Mouse (Mus musculus) heart, adult 2 months (tissue): Measurements from ENCODE around the gene Faap20. TPM values are rescaled to one million over a fixed set of nuclear protein-coding genes. Genes with fewer than 3 reads are reported as not detected.

Source experiments
- DNase-seq, 2 experiments: peaks; one replicate each; pipeline ENCODE4 v3.0.0; 2021
- H3K27ac ChIP-seq: fragments of 200-600 bp; 2 replicates; pipeline ENCODE4 v1.8.1; 2022
- H3K27me3 ChIP-seq: fragments of 200-500 bp; 2 replicates; pipeline ENCODE4 v1.6.1; 2012; ENCODE audit warnings: mild to moderate bottlenecking, low read length, inconsistent platforms, mixed read lengths; ENCODE audit not compliant: control insufficient read depth, insufficient read depth
- H3K36me3 ChIP-seq: fragments of 200-500 bp; 2 replicates; pipeline ENCODE4 v1.6.1; 2012; ENCODE audit warnings: low read length, inconsistent platforms; ENCODE audit not compliant: control insufficient read depth, insufficient read depth
- H3K4me1 ChIP-seq: fragments of 200-500 bp; 2 replicates; pipeline ENCODE4 v1.6.1; 2011; ENCODE audit warnings: low read length; ENCODE audit not compliant: control insufficient read depth, insufficient read depth
- H3K4me3 ChIP-seq: fragments of 200-600 bp; 2 replicates; pipeline ENCODE4 v1.8.1; 2022
- H3K79me2 ChIP-seq: fragments of 200-500 bp; replicated peaks from 2 replicates; pipeline ENCODE4 v1.6.1; 2012; ENCODE audit warnings: mild to moderate bottlenecking, inconsistent platforms, low read length, moderate library complexity, mixed read lengths; ENCODE audit not compliant: control insufficient read depth, insufficient read depth
- H3K9ac ChIP-seq: fragments of 200-500 bp; 2 replicates; pipeline ENCODE4 v1.6.1; 2012; ENCODE audit warnings: low read depth, mild to moderate bottlenecking, control low read depth, inconsistent platforms, low read length, mixed read lengths
- CTCF ChIP-seq: fragments of 200-600 bp; IDR thresholded peaks from 2 replicates; pipeline ENCODE4 v1.8.1; 2022; ENCODE audit warnings: antibody characterized with exemption, mild to moderate bottlenecking, moderate library complexity
- EP300 ChIP-seq: fragments of 200-500 bp; IDR thresholded peaks from 2 replicates; pipeline ENCODE4 v1.6.1; 2011; ENCODE audit warnings: low read depth, low read length, control low read depth; ENCODE audit not compliant: insufficient read depth
- POLR2A ChIP-seq: fragments of 200-500 bp; IDR thresholded peaks from 2 replicates; pipeline ENCODE4 v1.6.1; 2011; ENCODE audit warnings: mild to moderate bottlenecking, low read depth, low read length, control low read depth; ENCODE audit not compliant: insufficient read depth
- WGBS: fragments of 180-500 bp; shearing (Covaris S2); methylation state at CpG from one replicate; pipeline ENCODE4 v1.1.7; 2018; 5-methylcytosine and 5-hydroxymethylcytosine counted together
- intact Hi-C: fragments of 180-260 bp; cut with DNase I; formaldehyde crosslinking; loops from one replicate; pipeline ENCODE4 v1.15.1; 2025
- polyA plus RNA-seq: library from polyadenylated mRNA; depleted of rRNA; stranded (reverse); fragments of >200 nt; gene quantifications from 2 replicates; pipeline ENCODE4 v1.2.3, GENCODE M21; 2012
- total RNA-seq, 2 experiments: library from RNA; stranded (reverse); gene quantifications; 2 replicates each; pipeline ENCODE4 v1.2.3; 2021

Gene Faap20
- total and polyA plus RNA-seq, 3 experiments, result 14.4 to 26.7 (median 16.7) TPM

GRCm38 (mm10) chr4:155214793-155215192, 34.8 kb upstream of the Faap20 start:
- H3K36me3 ChIP-seq, result peaks cover 6% of the 10 kb centered on the region; the same call in 1 of the 2 replicates
- H3K9ac ChIP-seq, result peak overlapping the region; percentile 5; the same call in 1 of the 2 replicates
- H3K79me2 ChIP-seq, result peaks cover 31% of the 10 kb centered on the region
- peaks cover 75% of the 10 kb centered on the region for H3K4me1 ChIP-seq
- H3K27me3 ChIP-seq, result no peaks in the 10 kb centered on the region
- H3K4me3 ChIP-seq, result peak overlapping the region; percentile 20; the same call in 1 of the 2 replicates
- DNase-seq, result peak in 1 of 2 experiments; percentile 30
- WGBS, result 58% methylated on average over 10 of the region's 10 CpGs
- intact Hi-C loops, result loop anchor here (2.0 kb wide), 1 partner anchor 14 kb away; no protein-coding TSS in a partner anchor
- H3K27ac ChIP-seq, result peak overlapping the region; percentile 74
- TF ChIP-seq POLR2A (no peak), CTCF (no peak), EP300 (no peak)

- peak; percentile 57 to 61 for DNase-seq
- 0 out of 2 replicates have a peak overlapping the region, but pooled peaks have one; percentile 1 for H3K4me3 ChIP-seq
Observed at GRCm38 (mm10) chr4:155215203-155215602, 34.4 kb upstream of the Faap20 start.

GRCm38 (mm10) chr4:155215773-155216630, 33.6 kb upstream of the Faap20 start:
- peak; percentile 68 to 75 for DNase-seq
- Histone ChIP-seq H3K9ac (no peak overlapping the region), H3K27me3 (no peaks in the 10 kb centered on the region), H3K27ac (peak overlapping the region; percentile 74), H3K4me3 (peak overlapping the region; percentile 4; the same call in 1 of the 2 replicates), H3K36me3 (peaks cover 6% of the 10 kb centered on the region; the same call in 1 of the 2 replicates), H3K4me1 (peaks cover 68% of the 10 kb centered on the region), H3K79me2 (peaks cover 26% of the 10 kb centered on the region)
- TF ChIP-seq CTCF (peak; percentile 31), POLR2A (0 out of 2 replicates have a peak, but pooled peaks have one; percentile 46), EP300 (peak; percentile 92)
- 12% methylated on average over 12 of the region's 12 CpGs for WGBS
- intact Hi-C loops, result loop anchor here (2.0 kb wide), 1 partner anchor 15 kb away; no protein-coding TSS in a partner anchor

More at GRCm38 (mm10) chr4:155215203-155215602, 34.4 kb upstream of the Faap20 start:
- intact Hi-C loops, result loop anchor here (2.0 kb wide), 1 partner anchor 14 kb away; no protein-coding TSS in a partner anchor
- TF ChIP-seq POLR2A (no peak), EP300 (no peak), CTCF (no peak)
- WGBS, result 16% methylated on average over 9 of the region's 9 CpGs
- Histone ChIP-seq H3K36me3 (peaks cover 6% of the 10 kb centered on the region; the same call in 1 of the 2 replicates), H3K79me2 (peaks cover 29% of the 10 kb centered on the region), H3K9ac (no peak overlapping the region), H3K4me1 (peaks cover 75% of the 10 kb centered on the region), H3K27me3 (no peaks in the 10 kb centered on the region), H3K27ac (peak overlapping the region; percentile 74)

DNA sequence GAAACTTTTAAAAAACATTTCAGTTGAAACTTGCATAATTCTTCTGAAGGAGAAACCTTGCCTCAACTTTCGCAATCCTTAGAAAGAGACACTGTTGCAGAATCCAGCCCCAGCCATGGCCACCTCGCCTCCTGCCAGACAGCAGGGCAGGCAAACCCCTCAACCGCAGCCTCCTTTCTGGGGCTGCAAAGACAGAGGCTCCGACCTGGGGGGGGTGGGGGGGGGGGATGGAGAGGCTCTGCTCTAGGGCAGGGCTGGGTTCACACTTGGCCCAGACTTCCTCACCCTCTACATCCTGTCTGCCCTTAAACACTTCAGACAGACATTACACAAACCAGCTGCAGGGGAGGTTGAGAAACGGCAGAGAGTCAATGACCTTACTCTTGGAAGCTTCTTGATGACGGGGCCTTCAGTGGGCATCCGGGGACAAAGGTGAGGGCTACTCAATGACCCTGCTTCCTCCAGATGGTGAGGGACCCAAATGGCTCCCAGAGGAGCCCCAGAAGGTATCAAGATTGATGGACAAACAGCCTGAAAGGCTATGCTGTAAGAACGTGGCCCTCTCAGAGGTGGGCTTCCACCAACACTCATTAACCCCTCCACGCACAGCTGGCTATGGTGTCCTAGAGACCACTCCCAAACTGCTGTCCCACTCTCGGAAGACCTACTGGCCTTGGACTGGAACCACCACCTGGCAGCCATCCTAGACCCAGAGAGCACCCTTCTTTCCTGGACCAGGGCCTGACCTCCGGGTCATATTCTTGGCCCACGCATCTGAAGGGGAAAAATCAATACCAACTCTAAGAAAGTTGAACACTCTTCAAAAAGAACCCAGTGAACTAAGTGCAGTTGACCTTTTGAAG, 32.1 kb upstream of the Faap20 start:
- 18% methylated on average over 12 of the region's 12 CpGs for WGBS
- H3K79me2 ChIP-seq, result peaks cover 26% of the 10 kb centered on the region
- H3K36me3 ChIP-seq, result peaks cover 6% of the 10 kb centered on the region; the same call in 1 of the 2 replicates
- no peaks in the 10 kb centered on the region for H3K27me3 ChIP-seq
- H3K27ac ChIP-seq, result peak overlapping the region; percentile 74
- intact Hi-C loops, result no loop called here
- no peak overlapping the region for H3K9ac ChIP-seq
- H3K4me1 ChIP-seq, result peaks cover 61% of the 10 kb centered on the region
- TF ChIP-seq POLR2A (no peak), CTCF (no peak), EP300 (peak; percentile 62; the same call in 1 of the 2 replicates)
- peak overlapping the region; percentile 87; the same call in 1 of the 2 replicates for H3K4me3 ChIP-seq
- DNase-seq, result peak; percentile 61 to 68

DNA sequence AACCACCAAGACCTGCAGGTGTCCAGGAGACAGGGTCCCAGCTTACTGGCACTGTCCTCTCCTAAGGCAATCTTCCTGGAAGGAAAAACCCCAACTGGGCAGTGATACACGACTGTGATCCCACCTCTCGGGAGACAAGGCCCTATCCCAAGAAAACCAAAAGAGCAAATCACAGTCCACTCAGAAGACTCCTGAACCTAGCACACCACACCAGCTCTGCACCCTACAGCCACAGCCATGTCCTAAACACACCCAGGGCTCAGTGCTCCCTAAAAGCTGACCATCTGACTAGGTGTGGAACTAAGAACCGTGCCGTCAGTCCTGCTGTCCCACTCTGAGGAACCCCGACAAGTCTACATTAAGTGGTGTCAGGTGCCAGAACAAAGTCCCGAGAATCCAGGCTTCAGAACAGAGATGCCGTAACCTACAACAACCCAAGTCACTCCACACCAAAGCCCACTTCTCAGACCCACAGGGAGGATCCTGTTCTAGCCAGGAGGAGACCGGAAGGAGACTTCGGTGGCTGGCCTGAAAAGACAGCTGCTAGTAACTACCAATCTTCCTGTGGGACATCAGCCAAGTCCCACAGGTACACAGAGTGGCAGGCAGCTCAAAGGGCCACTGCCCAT, 31.4 kb upstream of the Faap20 start:
- no peak for TF ChIP-seq EP300
- TF ChIP-seq CTCF, result no peak
- no peak for TF ChIP-seq POLR2A
- peak in 1 of 2 experiments; percentile 29 for DNase-seq
- peaks cover 21% of the 10 kb centered on the region for H3K79me2 ChIP-seq
- 32% methylated on average over 9 of the region's 9 CpGs for WGBS
- H3K27me3 ChIP-seq, result no peaks in the 10 kb centered on the region
- peaks cover 55% of the 10 kb centered on the region for H3K4me1 ChIP-seq
- intact Hi-C loops, result no loop called here
- peak overlapping the region; percentile 87 for H3K4me3 ChIP-seq
- H3K9ac ChIP-seq, result no peak overlapping the region
- peak overlapping the region; percentile 74 for H3K27ac ChIP-seq
- peaks cover 6% of the 10 kb centered on the region; the same call in 1 of the 2 replicates for H3K36me3 ChIP-seq
